Mouse (Mus musculus) embryonic facial prominence, embryonic 13.5 days (tissue): ENCODE data around the gene Wnt9a. TPM values are rescaled to one million over a fixed set of nuclear protein-coding genes. Genes with fewer than 3 reads are reported as not detected.

Source experiments
- ATAC-seq: fragments of 200-750 bp; cut with Nextera tagmentation; 2 replicates; pipeline ENCODE4 v1.8.0; 2017; ENCODE audit warnings: low read depth; ENCODE audit not compliant: insufficient number of reproducible peaks, insufficient read depth, low FRiP score, low TSS enrichment
- H3K27ac ChIP-seq: fragments of 300-500 bp; sonication (generic); 2 replicates; pipeline ENCODE4 v1.5.1; 2015; ENCODE audit warnings: moderate library complexity, mild to moderate bottlenecking, inconsistent platforms
- H3K27me3 ChIP-seq: fragments of 300-500 bp; sonication (generic); 2 replicates; pipeline ENCODE4 v1.6.1; 2015; ENCODE audit warnings: mild to moderate bottlenecking, inconsistent platforms
- H3K36me3 ChIP-seq: fragments of 300-500 bp; sonication (generic); 2 replicates; pipeline ENCODE4 v1.6.1; 2015; ENCODE audit warnings: mild to moderate bottlenecking, inconsistent platforms
- H3K4me1 ChIP-seq: fragments of 300-500 bp; sonication (generic); 2 replicates; pipeline ENCODE4 v1.6.1; 2015; ENCODE audit warnings: inconsistent platforms
- H3K4me2 ChIP-seq: fragments of 300-500 bp; sonication (generic); 2 replicates; pipeline ENCODE4 v1.6.1; 2015; ENCODE audit warnings: moderate library complexity, mild to moderate bottlenecking, inconsistent platforms
- H3K4me3 ChIP-seq: fragments of 300-500 bp; sonication (generic); 2 replicates; pipeline ENCODE4 v1.5.1; 2015; ENCODE audit warnings: mild to moderate bottlenecking, inconsistent platforms
- H3K9ac ChIP-seq: fragments of 300-500 bp; sonication (generic); 2 replicates; pipeline ENCODE4 v1.6.1; 2015; ENCODE audit warnings: mild to moderate bottlenecking, inconsistent platforms
- H3K9me3 ChIP-seq: fragments of 300-500 bp; sonication (generic); 2 replicates; pipeline ENCODE4 v1.6.1; 2016; ENCODE audit warnings: inconsistent platforms
- WGBS: fragments of 180-500 bp; shearing (Covaris S2); methylation state at CpG from one replicate; pipeline ENCODE4 v1.1.7; 2015; ENCODE audit warnings: mixed read lengths; 5-methylcytosine and 5-hydroxymethylcytosine counted together
- polyA plus RNA-seq: library from polyadenylated mRNA; unstranded; fragments of >200 nt; fragmentation: Nextera tagmentation; extraction: Ambion mirVana; gene quantifications from 2 replicates; pipeline ENCODE4 v1.2.1, GENCODE M21; 2015

Wnt9a gene
- polyA plus RNA-seq, 1 experiment from 2014 or later, result 6.9 TPM

- H3K4me3 ChIP-seq, result peak overlapping the region; percentile 73; the same call in 1 of the 2 replicates
- H3K27me3 ChIP-seq, result peaks cover 56% of the 10 kb centered on the region
- ATAC-seq, result no peak
- peaks cover 40% of the 10 kb centered on the region for H3K4me1 ChIP-seq
- H3K4me2 ChIP-seq, result peak overlapping the region; percentile 90
- H3K9ac ChIP-seq, result peak overlapping the region; percentile 82
- no peaks in the 10 kb centered on the region for H3K36me3 ChIP-seq
- H3K9me3 ChIP-seq, result no peaks in the 10 kb centered on the region
- 5% methylated on average over 10 of the region's 10 CpGs for WGBS
- H3K27ac ChIP-seq, result no peak overlapping the region
Observed at GRCm38 (mm10) chr11:59305821-59306215, 910 bp upstream of the Wnt9a start.

- ATAC-seq, result no peak
- WGBS, result under 1% methylated on average over 45 of the region's 45 CpGs
- Histone ChIP-seq H3K4me2 (peak overlapping the region; percentile 90), H3K4me3 (peak overlapping the region; percentile 73), H3K9ac (peak overlapping the region; percentile 82), H3K4me1 (peaks cover 57% of the 10 kb centered on the region), H3K27me3 (peaks cover 50% of the 10 kb centered on the region), H3K9me3 (no peaks in the 10 kb centered on the region), H3K36me3 (no peaks in the 10 kb centered on the region), H3K27ac (peak overlapping the region; percentile 92)
Observed at GRCm38 (mm10) chr11:59307422-59308163, 865 bp downstream of the Wnt9a start.

GRCm38 (mm10) chr11:59308164-59308542 is 1.4 kb downstream of the Wnt9a start:
- Histone ChIP-seq H3K4me2 (peak overlapping the region; percentile 90), H3K36me3 (no peaks in the 10 kb centered on the region), H3K4me3 (peak overlapping the region; percentile 73), H3K9me3 (no peaks in the 10 kb centered on the region), H3K4me1 (peaks cover 63% of the 10 kb centered on the region), H3K9ac (peak overlapping the region; percentile 82), H3K27me3 (peaks cover 49% of the 10 kb centered on the region), H3K27ac (peak overlapping the region; percentile 92)
- no peak for ATAC-seq
- 21% methylated on average over 12 of the region's 12 CpGs for WGBS

- peak overlapping the region; percentile 90 for H3K4me2 ChIP-seq
- no peaks in the 10 kb centered on the region for H3K9me3 ChIP-seq
- no peak for ATAC-seq
- peak overlapping the region; percentile 82 for H3K9ac ChIP-seq
- no peaks in the 10 kb centered on the region for H3K36me3 ChIP-seq
- peaks cover 44% of the 10 kb centered on the region for H3K27me3 ChIP-seq
- H3K27ac ChIP-seq, result peak overlapping the region; percentile 92
- H3K4me1 ChIP-seq, result peaks cover 68% of the 10 kb centered on the region
- peak overlapping the region; percentile 73 for H3K4me3 ChIP-seq
- 31% methylated on average over 6 of the region's 6 CpGs for WGBS
Observed at GRCm38 (mm10) chr11:59308625-59309024, 1.9 kb downstream of the Wnt9a start.

GRCm38 (mm10) chr11:59309106-59309805 is 2.5 kb downstream of the Wnt9a start:
- peak overlapping the region; percentile 73 for H3K4me3 ChIP-seq
- H3K36me3 ChIP-seq, result no peaks in the 10 kb centered on the region
- peak overlapping the region; percentile 90 for H3K4me2 ChIP-seq
- 10% methylated on average over 12 of the region's 12 CpGs for WGBS
- H3K27me3 ChIP-seq, result peaks cover 38% of the 10 kb centered on the region
- peaks cover 74% of the 10 kb centered on the region for H3K4me1 ChIP-seq
- ATAC-seq, result peak; percentile 62
- no peaks in the 10 kb centered on the region for H3K9me3 ChIP-seq
- peak overlapping the region; percentile 92 for H3K27ac ChIP-seq
- H3K9ac ChIP-seq, result peak overlapping the region; percentile 82

GRCm38 (mm10) chr11:59309976-59310375 is 3.2 kb downstream of the Wnt9a start:
- Histone ChIP-seq H3K4me2 (peak overlapping the region; percentile 90), H3K4me1 (peaks cover 81% of the 10 kb centered on the region), H3K4me3 (peak overlapping the region; percentile 73; the same call in 1 of the 2 replicates), H3K9ac (no peak overlapping the region; the same call in 1 of the 2 replicates), H3K36me3 (no peaks in the 10 kb centered on the region), H3K9me3 (no peaks in the 10 kb centered on the region), H3K27ac (peak overlapping the region; percentile 92), H3K27me3 (peaks cover 31% of the 10 kb centered on the region)
- no peak for ATAC-seq
- 38% methylated on average over 8 of the region's 8 CpGs for WGBS

GRCm38 (mm10) chr11:59312060-59312459 is 5.3 kb downstream of the Wnt9a start:
- Histone ChIP-seq H3K4me3 (no peak overlapping the region), H3K9me3 (no peaks in the 10 kb centered on the region), H3K27me3 (peaks cover 12% of the 10 kb centered on the region), H3K4me1 (peaks cover 91% of the 10 kb centered on the region), H3K27ac (no peak overlapping the region), H3K4me2 (no peak overlapping the region), H3K36me3 (no peaks in the 10 kb centered on the region), H3K9ac (peak overlapping the region; percentile 32; the same call in 1 of the 2 replicates)
- WGBS, result 55% methylated on average over 6 of the region's 6 CpGs
- no peak for ATAC-seq

GRCm38 (mm10) chr11:59312501-59312900 is 5.8 kb downstream of the Wnt9a start:
- ATAC-seq, result no peak
- H3K36me3 ChIP-seq, result no peaks in the 10 kb centered on the region
- peaks cover 8% of the 10 kb centered on the region for H3K27me3 ChIP-seq
- peak overlapping the region; percentile 32; the same call in 1 of the 2 replicates for H3K9ac ChIP-seq
- WGBS, result 57% methylated on average over 8 of the region's 8 CpGs
- no peak overlapping the region for H3K4me2 ChIP-seq
- H3K9me3 ChIP-seq, result no peaks in the 10 kb centered on the region
- H3K4me1 ChIP-seq, result peaks cover 93% of the 10 kb centered on the region
- H3K27ac ChIP-seq, result 0 out of 2 replicates have a peak overlapping the region, but pooled peaks have one; percentile 28
- H3K4me3 ChIP-seq, result no peak overlapping the region

- Histone ChIP-seq H3K36me3 (no peaks in the 10 kb centered on the region), H3K27me3 (peaks cover 2% of the 10 kb centered on the region), H3K4me2 (peak overlapping the region; percentile 16; the same call in 1 of the 2 replicates), H3K27ac (peak overlapping the region; percentile 33; the same call in 1 of the 2 replicates), H3K4me1 (peaks cover 87% of the 10 kb centered on the region), H3K9ac (no peak overlapping the region), H3K4me3 (no peak overlapping the region), H3K9me3 (no peaks in the 10 kb centered on the region)
- no peak for ATAC-seq
- WGBS, result 50% methylated on average over 17 of the region's 17 CpGs
Observed at GRCm38 (mm10) chr11:59313029-59313811, 6.5 kb downstream of the Wnt9a start.

GRCm38 (mm10) chr11:59313944-59314343 is 7.2 kb downstream of the Wnt9a start:
- Histone ChIP-seq H3K36me3 (no peaks in the 10 kb centered on the region), H3K9ac (peak overlapping the region; percentile 49; the same call in 1 of the 2 replicates), H3K9me3 (no peaks in the 10 kb centered on the region), H3K27ac (peak overlapping the region; percentile 33; the same call in 1 of the 2 replicates), H3K4me1 (peaks cover 80% of the 10 kb centered on the region), H3K4me2 (peak overlapping the region; percentile 16; the same call in 1 of the 2 replicates), H3K27me3 (no peaks in the 10 kb centered on the region; the same call in none of the 2 replicates), H3K4me3 (no peak overlapping the region)
- no peak for ATAC-seq
- WGBS, result 39% methylated on average over 11 of the region's 11 CpGs

GRCm38 (mm10) chr11:59316517-59316916 is 9.8 kb downstream of the Wnt9a start:
- H3K4me1 ChIP-seq, result peaks cover 60% of the 10 kb centered on the region
- ATAC-seq, result no peak
- no peak overlapping the region for H3K4me3 ChIP-seq
- peak overlapping the region; percentile 14; the same call in 1 of the 2 replicates for H3K4me2 ChIP-seq
- 23% methylated on average over 6 of the region's 6 CpGs for WGBS
- H3K9me3 ChIP-seq, result no peaks in the 10 kb centered on the region
- no peak overlapping the region for H3K9ac ChIP-seq
- H3K36me3 ChIP-seq, result no peaks in the 10 kb centered on the region
- no peaks in the 10 kb centered on the region; the same call in 1 of the 2 replicates for H3K27me3 ChIP-seq
- H3K27ac ChIP-seq, result no peak overlapping the region
